Mouse (Mus musculus) spleen, adult 2 months (tissue): ENCODE data around the gene Piga.

Source experiments
- CTCF ChIP-seq: fragments of 200-500 bp; IDR thresholded peaks from 2 replicates; pipeline ENCODE4 v1.5.1; 2011; ENCODE audit warnings: mild to moderate bottlenecking, inconsistent platforms; ENCODE audit not compliant: insufficient read depth, insufficient read length, insufficient replicate concordance; ENCODE audit errors: extremely low read depth
- POLR2A ChIP-seq: fragments of 200-500 bp; IDR thresholded peaks from 2 replicates; pipeline ENCODE4 v1.6.1; 2011; ENCODE audit warnings: low read depth, low read length, inconsistent platforms

GRCm38 (mm10) chrX:164440140-164440539 is 20.6 kb downstream of the Piga start:
- no peak for TF ChIP-seq POLR2A
- no peak for TF ChIP-seq CTCF
